In genomic region chr4:124710776-124711291, GRCm38 (mm10) we compare ENCODE assay signal across 8 mouse cellular contexts. TPM values are rescaled to one million over a fixed set of nuclear protein-coding genes. Genes with fewer than 3 reads are reported as not detected.
DNase-seq lines count a peak whose midpoint lies in the region; ATAC-seq lines count a peak whose summit lies in the region.

No protein-coding gene starts in this region.

- peaks cover 14% of the 10 kb centered on the region for H3K36me3 ChIP-seq in embryonic facial prominence, embryonic 15.5 days

- no peaks in the 10 kb centered on the region for H3K9me3 ChIP-seq in embryonic facial prominence, embryonic 15.5 days (replicated peaks)

- intact Hi-C loops in left cerebral cortex, postnatal 14 days (cut with DNase I), result no loop called here

- peak; percentile 41 for DNase-seq in adrenal gland, adult 2 months
- DNase-seq in adrenal gland, postnatal 25 days, result no peak
- peak; percentile 66 to 68 for DNase-seq in left cerebral cortex, postnatal 14 days (ENCODE audit: low spot score in 2 of 2)
- no peak for DNase-seq in left cerebral cortex, adult 8-10 months (ENCODE audit: low spot score in 2 of 2)
- peak; percentile 66 for DNase-seq in kidney, postnatal 10 days
- peak; percentile 67 for DNase-seq in lung, postnatal 25 days (ENCODE audit: low spot score)
- DNase-seq in yolk sac, embryonic 10.5 days (ENCODE audit: low spot score), result peak; percentile 54

- peak overlapping the region; percentile 96 for H3K27ac ChIP-seq in embryonic facial prominence, embryonic 15.5 days (replicated peaks)

- no peak overlapping the region for H3K9ac ChIP-seq in embryonic facial prominence, embryonic 15.5 days

- no peak overlapping the region for H3K4me3 ChIP-seq in embryonic facial prominence, embryonic 15.5 days (replicated peaks)

- WGBS in embryonic facial prominence, embryonic 15.5 days, result 6% methylated on average over 5 of the region's 5 CpGs

- no peak overlapping the region for H3K4me2 ChIP-seq in embryonic facial prominence, embryonic 15.5 days (replicated peaks)

- no peak for ATAC-seq in embryonic facial prominence, embryonic 15.5 days (ENCODE audit: insufficient number of reproducible peaks, low FRiP score, low TSS enrichment, low read depth)

- H3K4me1 ChIP-seq in embryonic facial prominence, embryonic 15.5 days, result peaks cover 53% of the 10 kb centered on the region

- no peaks in the 10 kb centered on the region for H3K27me3 ChIP-seq in embryonic facial prominence, embryonic 15.5 days

RNA-seq across cellular contexts. Expression of gene Sf3a3, which starts 3.7 kb away (rescaled TPM):
- 10 to 100 TPM; 30.6 to 40.0 TPM for total RNA-seq in adrenal gland, adult 2 months (2021)
- 2.8 and 3.8 TPM in 2 replicates for polyA plus RNA-seq in adrenal gland, adult 2 months (2012; rRNA removed)
- 40.2 and 46.8 TPM in 2 replicates for total RNA-seq in adrenal gland, postnatal 25 days (2021)
- 10 to 100 TPM; 31.1 to 32.2 TPM for total RNA-seq in left cerebral cortex, postnatal 14 days (2021)
- total RNA-seq in left cerebral cortex, adult 8-10 months (2022), result 10 to 100 TPM; 32.4 to 39.9 (median 35.4) TPM
- 138 and 141 TPM in 2 replicates for polyA plus RNA-seq in embryonic facial prominence, embryonic 15.5 days (2015; fragmentation: Nextera tagmentation; extraction: Ambion mirVana)

RNA-seq across cellular contexts. Expression of gene Fhl3, which starts 10.3 kb away (rescaled TPM):
- 10 to 100 TPM in 1 of 2 experiments, 1 to 10 TPM in 1; 6.6 to 15.7 TPM for total RNA-seq in adrenal gland, adult 2 months (2021)
- polyA plus RNA-seq in adrenal gland, adult 2 months (2012; rRNA removed), result 23.6 and 27.6 TPM in 2 replicates
- total RNA-seq in adrenal gland, postnatal 25 days (2021), result 6.7 and 8.7 TPM in 2 replicates
- 1 to 10 TPM; 3.8 to 4.2 TPM for total RNA-seq in left cerebral cortex, postnatal 14 days (2021)
- 1 to 10 TPM; 1.4 to 3.1 (median 1.7) TPM for total RNA-seq in left cerebral cortex, adult 8-10 months (2022)
- polyA plus RNA-seq in embryonic facial prominence, embryonic 15.5 days (2015; fragmentation: Nextera tagmentation; extraction: Ambion mirVana), result 17.3 and 17.8 TPM in 2 replicates

RNA-seq across cellular contexts. Expression of gene Utp11, which starts 17.4 kb away (rescaled TPM):
- 10 to 100 TPM; 33.4 to 33.5 TPM for total RNA-seq in adrenal gland, adult 2 months (2021)
- polyA plus RNA-seq in adrenal gland, adult 2 months (2012; rRNA removed), result 2.0 and 2.1 TPM in 2 replicates
- total RNA-seq in adrenal gland, postnatal 25 days (2021), result 38.1 and 43.0 TPM in 2 replicates
- 10 to 100 TPM; 14.1 to 14.3 TPM for total RNA-seq in left cerebral cortex, postnatal 14 days (2021)
- total RNA-seq in left cerebral cortex, adult 8-10 months (2022), result 10 to 100 TPM; 13.2 to 16.9 (median 16.3) TPM
- 68.9 and 71.3 TPM in 2 replicates for polyA plus RNA-seq in embryonic facial prominence, embryonic 15.5 days (2015; fragmentation: Nextera tagmentation; extraction: Ambion mirVana)

RNA-seq across cellular contexts. Expression of gene Inpp5b, which starts 30.8 kb away (rescaled TPM):
- total RNA-seq in adrenal gland, adult 2 months (2021), result 10 to 100 TPM; 20.1 to 26.0 TPM
- polyA plus RNA-seq in adrenal gland, adult 2 months (2012; rRNA removed), result 11.9 and 16.3 TPM in 2 replicates
- total RNA-seq in adrenal gland, postnatal 25 days (2021), result 20.9 and 24.8 TPM in 2 replicates
- 10 to 100 TPM; 35.3 to 42.5 TPM for total RNA-seq in left cerebral cortex, postnatal 14 days (2021)
- 10 to 100 TPM; 37.0 to 47.9 (median 44.4) TPM for total RNA-seq in left cerebral cortex, adult 8-10 months (2022)
- 29.2 and 30.9 TPM in 2 replicates for polyA plus RNA-seq in embryonic facial prominence, embryonic 15.5 days (2015; fragmentation: Nextera tagmentation; extraction: Ambion mirVana)

RNA-seq across cellular contexts. Expression of gene Pou3f1, which starts 54.2 kb away (rescaled TPM):
- total RNA-seq in adrenal gland, adult 2 months (2021), result under 1 TPM in 1 of 2 experiments, not detected in 1; 0.10 TPM
- 0.15 and 0.26 TPM in 2 replicates for polyA plus RNA-seq in adrenal gland, adult 2 months (2012; rRNA removed)
- not detected in 2 replicates for total RNA-seq in adrenal gland, postnatal 25 days (2021)
- 10 to 100 TPM; 29.9 to 30.1 TPM for total RNA-seq in left cerebral cortex, postnatal 14 days (2021)
- total RNA-seq in left cerebral cortex, adult 8-10 months (2022), result 10 to 100 TPM; 15.9 to 20.5 (median 18.3) TPM
- polyA plus RNA-seq in embryonic facial prominence, embryonic 15.5 days (2015; fragmentation: Nextera tagmentation; extraction: Ambion mirVana), result 4.4 and 4.9 TPM in 2 replicates

Comparison
In these comparisons a context has a peak if more than half of its experiments do, and no peak if none do; other contexts are left out.
1. DNase-seq: peak in adrenal gland, adult 2 months (single experiment), left cerebral cortex, postnatal 14 days (2 of 2), kidney, postnatal 10 days (single experiment), lung, postnatal 25 days (single experiment) and yolk sac, embryonic 10.5 days (single experiment); none in adrenal gland, postnatal 25 days (single experiment) and left cerebral cortex, adult 8-10 months (0 of 2).